Mouse (Mus musculus) liver, adult 2 months (tissue): ENCODE measurements around the gene Slc7a4.

Source experiments
- CTCF ChIP-seq: fragments of 200-500 bp; IDR thresholded peaks from 2 replicates; pipeline ENCODE4 v1.5.1; 2011; ENCODE audit warnings: low read depth, low read length, control low read depth
- POLR2A ChIP-seq: fragments of 200-500 bp; IDR thresholded peaks from 2 replicates; pipeline ENCODE4 v1.6.1; 2011; ENCODE audit warnings: low read length, control low read depth; ENCODE audit not compliant: insufficient read depth; ENCODE audit errors: extremely low read depth

DNA sequence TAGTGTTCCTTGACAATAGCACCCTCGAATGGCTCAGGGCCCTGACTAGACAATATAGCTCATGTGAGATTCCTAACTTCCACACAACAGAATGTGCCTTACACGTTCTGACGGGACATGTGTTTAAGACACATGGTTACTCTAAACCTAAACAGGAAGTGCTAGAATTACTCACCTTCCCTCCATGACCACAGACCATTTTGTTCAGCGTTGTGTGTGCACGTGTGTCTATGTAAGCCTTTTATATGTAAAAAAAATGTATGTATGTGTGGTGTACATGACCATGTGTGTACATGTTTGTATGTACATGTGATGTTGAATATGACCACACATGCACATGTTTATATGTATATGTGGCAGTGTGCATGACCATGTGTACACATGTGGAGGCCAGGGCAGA, 33.2 kb upstream of the Slc7a4 start:
- TF ChIP-seq CTCF (no peak), POLR2A (no peak)
